Mouse (Mus musculus) 3T3-L1 (cell line): Measurements from ENCODE around the gene Sipa1l1.

Source experiments
- DNase-seq: peaks from one replicate; pipeline ENCODE4 v3.0.0-alpha.2; 2015; ENCODE audit warnings: low read depth, low spot score

The Sipa1l1 gene

GRCm38 (mm10) chr12:82247371-82248258 lies 78.5 kb downstream of the Sipa1l1 start:
- peak; percentile 63 for DNase-seq

- no peak for DNase-seq
Observed at GRCm38 (mm10) chr12:82248501-82248900, 79.4 kb downstream of the Sipa1l1 start.

- DNase-seq: no peak
Observed at GRCm38 (mm10) chr12:82251328-82251727, 82.2 kb downstream of the Sipa1l1 start.

- DNase-seq: no peak
Observed at GRCm38 (mm10) chr12:82254076-82254475, 85.0 kb downstream of the Sipa1l1 start.

- DNase-seq: no peak
Observed at GRCm38 (mm10) chr12:82256012-82256411, 86.9 kb downstream of the Sipa1l1 start.

GRCm38 (mm10) chr12:82256921-82257500 lies 87.9 kb downstream of the Sipa1l1 start:
- peak; percentile 13 for DNase-seq

GRCm38 (mm10) chr12:82257994-82258785 lies 89.1 kb downstream of the Sipa1l1 start:
- DNase-seq: peak; percentile 44

- DNase-seq: no peak
Observed at GRCm38 (mm10) chr12:82263443-82263842, 94.3 kb downstream of the Sipa1l1 start.

- DNase-seq: no peak
Observed at GRCm38 (mm10) chr12:82264083-82264851, 95.1 kb downstream of the Sipa1l1 start.

- DNase-seq: peak; percentile 58
Observed at GRCm38 (mm10) chr12:82265335-82266274, 96.5 kb downstream of the Sipa1l1 start.

- no peak for DNase-seq
Observed at GRCm38 (mm10) chr12:82271447-82271846, 102.3 kb downstream of the Sipa1l1 start.

- DNase-seq: no peak
Observed at GRCm38 (mm10) chr12:82273503-82273902, 104.4 kb downstream of the Sipa1l1 start.

GRCm38 (mm10) chr12:82274576-82274975 lies 105.5 kb downstream of the Sipa1l1 start:
- DNase-seq: no peak

- DNase-seq: peak; percentile 40
Observed at GRCm38 (mm10) chr12:82275767-82276166, 106.6 kb downstream of the Sipa1l1 start.

GRCm38 (mm10) chr12:82276591-82276990 lies 107.5 kb downstream of the Sipa1l1 start:
- no peak for DNase-seq

GRCm38 (mm10) chr12:82284617-82285016 lies 115.5 kb downstream of the Sipa1l1 start:
- DNase-seq: no peak

GRCm38 (mm10) chr12:82285018-82285417 lies 115.9 kb downstream of the Sipa1l1 start:
- no peak for DNase-seq

GRCm38 (mm10) chr12:82286068-82286467 lies 116.9 kb downstream of the Sipa1l1 start:
- DNase-seq: no peak

- DNase-seq: no peak
Observed at GRCm38 (mm10) chr12:82286804-82287203, 117.7 kb downstream of the Sipa1l1 start.

- no peak for DNase-seq
Observed at GRCm38 (mm10) chr12:82293545-82294247, 124.6 kb downstream of the Sipa1l1 start.
